8 mouse cellular contexts compared by ENCODE assay signal in genomic region chr10:128337306-128338181, GRCm38 (mm10). TPM values are rescaled to one million over a fixed set of nuclear protein-coding genes. Genes with fewer than 3 reads are reported as not detected.
DNase-seq lines count a peak whose midpoint lies in the region; ATAC-seq lines count a peak whose summit lies in the region.

Cs (plus strand) TSS chr10:128337734.

- H3K4me1 ChIP-seq in forebrain, embryonic 14.5 days (ENCODE audit: control insufficient read depth, insufficient read depth, low read length), result peaks cover 10% of the 10 kb centered on the region
- peaks cover 30% of the 10 kb centered on the region for H3K4me1 ChIP-seq in neural tube, embryonic 15.5 days

- H3K27me3 ChIP-seq in forebrain, embryonic 14.5 days (replicated peaks; ENCODE audit: control insufficient read depth, insufficient read depth, low read length), result no peaks in the 10 kb centered on the region
- no peaks in the 10 kb centered on the region for H3K27me3 ChIP-seq in neural tube, embryonic 15.5 days (replicated peaks)

- H3K4me2 ChIP-seq in forebrain, embryonic 14.5 days (ENCODE audit: low read length), result peak within 1 kb of the TSS; percentile 84
- H3K4me2 ChIP-seq in neural tube, embryonic 15.5 days, result peak within 1 kb of the TSS; percentile 73

- H3K4me3 ChIP-seq in forebrain, embryonic 14.5 days (ENCODE audit: low read depth, low read length), result peak within 1 kb of the TSS; percentile 61
- peak within 1 kb of the TSS; percentile 98 for H3K4me3 ChIP-seq in neural tube, embryonic 15.5 days (replicated peaks)

- WGBS in forebrain, embryonic 14.5 days, result under 1% methylated on average over 60 of the region's 61 CpGs
- WGBS in neural tube, embryonic 15.5 days, result 1% methylated on average over 61 of the region's 61 CpGs

- no peaks in the 10 kb centered on the region for H3K9me3 ChIP-seq in forebrain, embryonic 14.5 days (replicated peaks; ENCODE audit: control insufficient read depth, low read length)
- no peaks in the 10 kb centered on the region for H3K9me3 ChIP-seq in neural tube, embryonic 15.5 days (replicated peaks)

- intact Hi-C loops in heart, postnatal 14 days (cut with DNase I), result no loop called here

- ATAC-seq in forebrain, embryonic 14.5 days, result peak; percentile 98
- peak; percentile 98 for ATAC-seq in neural tube, embryonic 15.5 days (ENCODE audit: low FRiP score)

- peak within 1 kb of the TSS; percentile 91 for H3K9ac ChIP-seq in forebrain, embryonic 14.5 days (ENCODE audit: low read length)
- peak within 1 kb of the TSS; percentile 98 for H3K9ac ChIP-seq in neural tube, embryonic 15.5 days (replicated peaks)

- DNase-seq in ES-CJ7 (ENCODE audit: low read depth, low spot score), result peak; percentile 98
- peak; percentile 95 for DNase-seq in cerebellum, adult 11 months
- DNase-seq in forebrain, embryonic 14.5 days (ENCODE audit: low spot score), result peak; percentile 99
- peak; percentile 97 to 98 for DNase-seq in heart, postnatal 14 days
- DNase-seq in layer of hippocampus, adult 11-12 months (ENCODE audit: low spot score), result peak; percentile 91
- peak; percentile 96 to 98 for DNase-seq in lung, adult 18-20 months
- peak; percentile 97 for DNase-seq in testis, postnatal 14 days (ENCODE audit: low spot score)

- H3K36me3 ChIP-seq in forebrain, embryonic 14.5 days (ENCODE audit: control insufficient read depth, insufficient read depth, low read length), result peaks cover 5% of the 10 kb centered on the region
- 0 out of 2 replicates have a peak, but pooled peaks cover 2% of the 10 kb centered on the region for H3K36me3 ChIP-seq in neural tube, embryonic 15.5 days

- peak within 1 kb of the TSS; percentile 84 for H3K27ac ChIP-seq in forebrain, embryonic 14.5 days (ENCODE audit: low read depth, low read length)
- H3K27ac ChIP-seq in neural tube, embryonic 15.5 days (replicated peaks), result peak within 1 kb of the TSS; percentile 92

RNA-seq across cellular contexts. Expression of gene Cs, which starts in this region (rescaled TPM):
- polyA plus RNA-seq in forebrain, embryonic 14.5 days (2014; fragmentation: Nextera tagmentation; extraction: Ambion mirVana), result 234 and 243 TPM in 2 replicates
- 1,000 to 10,000 TPM; 1,195 to 1,221 TPM for total RNA-seq in heart, postnatal 14 days (2021)
- 268 and 273 TPM in 2 replicates for polyA plus RNA-seq in neural tube, embryonic 15.5 days (2015; fragmentation: Nextera tagmentation; extraction: Ambion mirVana)

Comparison
In these comparisons a context has a peak if more than half of its experiments do, and no peak if none do; other contexts are left out.
1. Peak in every context shown above with its lines: DNase-seq, ATAC-seq, H3K4me3 ChIP-seq and H3K27ac ChIP-seq.